Mouse (Mus musculus): Measurements from ENCODE around the gene Gprc5d. TPM values are rescaled to one million over a fixed set of nuclear protein-coding genes. Genes with fewer than 3 reads are reported as not detected.

Gene Gprc5d
- not detected in 2 replicates for polyA plus RNA-seq (2016; fragmentation: Nextera tagmentation; extraction: Ambion mirVana)

GRCm38 (mm10) chr6:135118183-135118582 lies at the start of gene Gprc5d:
Gprc5d (minus strand) TSS chr6:135118283.
- no peak for ATAC-seq (ENCODE audit: insufficient number of reproducible peaks, low FRiP score)
- Histone ChIP-seq H3K27ac (ENCODE audit: poor library complexity, severe bottlenecking) (no peak within 1 kb of the TSS), H3K4me1 (replicated peaks) (no peaks in the 10 kb centered on the region), H3K4me3 (no peak within 1 kb of the TSS), H3K9ac (no peak within 1 kb of the TSS), H3K4me2 (no peak within 1 kb of the TSS), H3K9me3 (replicated peaks) (no peaks in the 10 kb centered on the region), H3K36me3 (no peaks in the 10 kb centered on the region), H3K27me3 (replicated peaks) (no peaks in the 10 kb centered on the region)
- 88% methylated on average over 5 of the region's 5 CpGs for WGBS

DNA sequence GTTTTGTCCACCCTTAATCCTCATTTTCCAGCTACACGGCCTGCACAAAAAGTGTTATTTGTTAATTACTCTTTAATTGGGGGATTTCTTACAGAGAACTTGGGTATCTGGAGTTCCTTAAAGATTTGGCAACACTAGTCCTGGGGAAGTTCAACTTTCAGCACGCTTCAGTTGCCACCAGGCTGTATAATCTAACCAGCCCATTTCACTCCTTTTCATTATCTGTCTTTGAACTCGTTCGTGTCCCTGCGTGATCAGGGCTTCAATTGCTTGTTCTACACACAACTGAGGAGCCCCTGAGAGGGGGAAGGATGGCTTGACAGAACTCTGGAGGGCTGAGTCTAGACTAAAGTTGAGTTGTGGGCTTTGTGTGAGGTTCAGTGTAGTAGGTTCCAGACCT lies 48.6 kb upstream of the Gprc5d start:
- Histone ChIP-seq H3K9me3 (replicated peaks) (no peaks in the 10 kb centered on the region), H3K27ac (ENCODE audit: poor library complexity, severe bottlenecking) (no peak overlapping the region), H3K4me2 (peak overlapping the region; percentile 87), H3K9ac (peak overlapping the region; percentile 82), H3K36me3 (no peaks in the 10 kb centered on the region), H3K4me3 (peak overlapping the region; percentile 73), H3K4me1 (replicated peaks) (peaks cover 24% of the 10 kb centered on the region), H3K27me3 (replicated peaks) (0 out of 2 replicates have a peak, but pooled peaks cover 6% of the 10 kb centered on the region)
- ATAC-seq (ENCODE audit: insufficient number of reproducible peaks, low FRiP score) = no peak
- 48% methylated on average over 5 of the region's 5 CpGs for WGBS

- H3K4me2 ChIP-seq = peak overlapping the region; percentile 87; the same call in 1 of the 2 replicates
- no peak for ATAC-seq (ENCODE audit: insufficient number of reproducible peaks, low FRiP score)
- H3K27ac ChIP-seq (ENCODE audit: poor library complexity, severe bottlenecking) = no peak overlapping the region
- 0 out of 2 replicates have a peak, but pooled peaks cover 6% of the 10 kb centered on the region for H3K27me3 ChIP-seq (replicated peaks)
- H3K9ac ChIP-seq = no peak overlapping the region
- no peaks in the 10 kb centered on the region for H3K9me3 ChIP-seq (replicated peaks)
- H3K36me3 ChIP-seq = no peaks in the 10 kb centered on the region
- 83% methylated on average over 3 of the region's 3 CpGs for WGBS
- H3K4me3 ChIP-seq = no peak overlapping the region
- H3K4me1 ChIP-seq (replicated peaks) = peaks cover 24% of the 10 kb centered on the region
Observed at GRCm38 (mm10) chr6:135166262-135166661, 48.2 kb upstream of the Gprc5d start.

- 0 out of 2 replicates have a peak, but pooled peaks have one; percentile 16 for ATAC-seq (ENCODE audit: insufficient number of reproducible peaks, low FRiP score)
- H3K27ac ChIP-seq (ENCODE audit: poor library complexity, severe bottlenecking) = no peak overlapping the region
- WGBS = 53% methylated on average over 2 of the region's 2 CpGs
Observed at GRCm38 (mm10) chr6:135165706-135166105, 47.6 kb upstream of the Gprc5d start.

GRCm38 (mm10) chr6:135165191-135165590 lies 47.1 kb upstream of the Gprc5d start:
- Histone ChIP-seq H3K27ac (ENCODE audit: poor library complexity, severe bottlenecking) (no peak overlapping the region), H3K9ac (no peak overlapping the region), H3K36me3 (no peaks in the 10 kb centered on the region), H3K4me3 (no peak overlapping the region), H3K4me2 (no peak overlapping the region), H3K9me3 (replicated peaks) (no peaks in the 10 kb centered on the region), H3K27me3 (replicated peaks) (0 out of 2 replicates have a peak, but pooled peaks cover 6% of the 10 kb centered on the region), H3K4me1 (replicated peaks) (peaks cover 24% of the 10 kb centered on the region)
- WGBS = 81% methylated on average over 3 of the region's 3 CpGs
- ATAC-seq (ENCODE audit: insufficient number of reproducible peaks, low FRiP score) = no peak

More at GRCm38 (mm10) chr6:135165706-135166105, 47.6 kb upstream of the Gprc5d start:
- no peak overlapping the region; the same call in 1 of the 2 replicates for H3K4me2 ChIP-seq
- H3K27me3 ChIP-seq (replicated peaks) = 0 out of 2 replicates have a peak, but pooled peaks cover 6% of the 10 kb centered on the region
- no peak overlapping the region for H3K4me3 ChIP-seq
- H3K4me1 ChIP-seq (replicated peaks) = peaks cover 24% of the 10 kb centered on the region
- H3K9ac ChIP-seq = no peak overlapping the region
- no peaks in the 10 kb centered on the region for H3K9me3 ChIP-seq (replicated peaks)
- no peaks in the 10 kb centered on the region for H3K36me3 ChIP-seq

DNA sequence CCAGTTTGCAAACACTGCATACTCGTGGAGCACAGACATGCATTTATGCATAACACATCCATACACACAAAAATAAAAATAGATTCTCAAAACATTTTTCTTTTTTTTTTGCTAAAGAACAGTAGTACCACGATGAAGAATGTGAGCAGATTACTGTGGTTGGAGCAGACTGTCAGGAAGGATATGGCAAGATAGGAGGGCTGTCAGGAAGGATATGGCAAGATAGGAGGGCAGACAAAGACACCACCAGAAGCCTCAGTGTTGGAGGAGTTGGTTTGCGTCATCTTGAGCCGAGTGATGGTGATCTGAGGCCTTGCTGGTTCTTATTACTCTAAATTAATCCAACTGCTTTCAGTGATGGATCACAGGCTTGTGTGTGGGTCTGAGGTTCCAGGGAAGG lies 44.8 kb upstream of the Gprc5d start:
- ATAC-seq (ENCODE audit: insufficient number of reproducible peaks, low FRiP score) = no peak
- H3K9ac ChIP-seq = no peak overlapping the region
- no peaks in the 10 kb centered on the region for H3K36me3 ChIP-seq
- 0 out of 2 replicates have a peak, but pooled peaks cover 6% of the 10 kb centered on the region for H3K27me3 ChIP-seq (replicated peaks)
- 42% methylated on average over 4 of the region's 4 CpGs for WGBS
- peak overlapping the region; percentile 69 for H3K27ac ChIP-seq (ENCODE audit: poor library complexity, severe bottlenecking)
- no peaks in the 10 kb centered on the region for H3K9me3 ChIP-seq (replicated peaks)
- peaks cover 22% of the 10 kb centered on the region for H3K4me1 ChIP-seq (replicated peaks)
- no peak overlapping the region for H3K4me2 ChIP-seq
- H3K4me3 ChIP-seq = no peak overlapping the region

- 89% methylated on average over 3 of the region's 3 CpGs for WGBS
- no peak overlapping the region for H3K4me2 ChIP-seq
- no peak for ATAC-seq (ENCODE audit: insufficient number of reproducible peaks, low FRiP score)
- H3K4me3 ChIP-seq = no peak overlapping the region
- peak overlapping the region; percentile 69; the same call in 1 of the 2 replicates for H3K27ac ChIP-seq (ENCODE audit: poor library complexity, severe bottlenecking)
- H3K27me3 ChIP-seq (replicated peaks) = 0 out of 2 replicates have a peak, but pooled peaks cover 6% of the 10 kb centered on the region
- no peaks in the 10 kb centered on the region for H3K9me3 ChIP-seq (replicated peaks)
- H3K9ac ChIP-seq = no peak overlapping the region
- no peaks in the 10 kb centered on the region for H3K36me3 ChIP-seq
- H3K4me1 ChIP-seq (replicated peaks) = peaks cover 27% of the 10 kb centered on the region
Observed at GRCm38 (mm10) chr6:135162311-135162710, 44.2 kb upstream of the Gprc5d start.

GRCm38 (mm10) chr6:135161356-135161755 lies 43.3 kb upstream of the Gprc5d start:
- H3K27ac ChIP-seq (ENCODE audit: poor library complexity, severe bottlenecking) = no peak overlapping the region
- no peak overlapping the region for H3K9ac ChIP-seq
- no peak overlapping the region for H3K4me2 ChIP-seq
- WGBS = 56% methylated on average over 4 of the region's 4 CpGs
- H3K27me3 ChIP-seq (replicated peaks) = 0 out of 2 replicates have a peak, but pooled peaks cover 5% of the 10 kb centered on the region
- H3K4me1 ChIP-seq (replicated peaks) = peaks cover 36% of the 10 kb centered on the region
- no peak for ATAC-seq (ENCODE audit: insufficient number of reproducible peaks, low FRiP score)
- H3K4me3 ChIP-seq = no peak overlapping the region
- H3K9me3 ChIP-seq (replicated peaks) = no peaks in the 10 kb centered on the region
- no peaks in the 10 kb centered on the region for H3K36me3 ChIP-seq

GRCm38 (mm10) chr6:135158509-135158908 lies 40.4 kb upstream of the Gprc5d start:
- ATAC-seq (ENCODE audit: insufficient number of reproducible peaks, low FRiP score) = no peak

GRCm38 (mm10) chr6:135157496-135157895 lies 39.4 kb upstream of the Gprc5d start:
- Histone ChIP-seq H3K9ac (no peak overlapping the region), H3K27ac (ENCODE audit: poor library complexity, severe bottlenecking) (no peak overlapping the region), H3K9me3 (replicated peaks) (no peaks in the 10 kb centered on the region), H3K4me2 (no peak overlapping the region), H3K27me3 (replicated peaks) (no peaks in the 10 kb centered on the region), H3K4me3 (no peak overlapping the region), H3K4me1 (replicated peaks) (peaks cover 19% of the 10 kb centered on the region), H3K36me3 (peaks cover 10% of the 10 kb centered on the region)
- 44% methylated on average over 4 of the region's 4 CpGs for WGBS
- peak; percentile 49; the same call in 1 of the 2 replicates for ATAC-seq (ENCODE audit: insufficient number of reproducible peaks, low FRiP score)

More at GRCm38 (mm10) chr6:135158509-135158908, 40.4 kb upstream of the Gprc5d start:
- no peak overlapping the region for H3K4me3 ChIP-seq
- H3K9ac ChIP-seq = no peak overlapping the region
- H3K4me1 ChIP-seq (replicated peaks) = peaks cover 27% of the 10 kb centered on the region
- no peak overlapping the region for H3K4me2 ChIP-seq
- no peak overlapping the region for H3K27ac ChIP-seq (ENCODE audit: poor library complexity, severe bottlenecking)
- no peaks in the 10 kb centered on the region for H3K27me3 ChIP-seq (replicated peaks)
- no peaks in the 10 kb centered on the region for H3K9me3 ChIP-seq (replicated peaks)
- H3K36me3 ChIP-seq = peaks cover 2% of the 10 kb centered on the region; the same call in 1 of the 2 replicates
- 73% methylated on average over 4 of the region's 4 CpGs for WGBS

DNA sequence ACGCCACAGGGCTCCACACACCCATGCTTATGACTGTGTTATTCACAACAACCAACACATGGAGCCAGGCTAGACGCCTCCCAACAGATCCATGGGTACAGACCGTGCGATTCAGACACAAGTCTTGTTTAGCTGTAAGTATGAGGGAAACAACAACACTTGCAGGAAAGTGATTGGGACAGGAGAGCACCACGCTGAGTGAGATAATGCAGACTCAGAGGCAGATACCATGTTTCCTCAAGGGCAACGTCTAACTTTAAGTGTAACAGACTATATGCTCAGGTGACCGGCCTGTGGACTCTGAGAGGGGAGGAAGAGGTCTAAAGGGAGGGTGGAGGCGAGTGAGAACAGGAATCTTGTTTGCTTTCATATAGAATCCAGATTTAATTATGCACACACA lies 38.5 kb upstream of the Gprc5d start:
- Histone ChIP-seq H3K27me3 (replicated peaks) (no peaks in the 10 kb centered on the region), H3K9ac (no peak overlapping the region), H3K4me2 (0 out of 2 replicates have a peak overlapping the region, but pooled peaks have one; percentile 29), H3K27ac (ENCODE audit: poor library complexity, severe bottlenecking) (no peak overlapping the region), H3K4me3 (no peak overlapping the region), H3K36me3 (peaks cover 11% of the 10 kb centered on the region), H3K4me1 (replicated peaks) (peaks cover 16% of the 10 kb centered on the region), H3K9me3 (replicated peaks) (no peaks in the 10 kb centered on the region)
- WGBS = 46% methylated on average over 8 of the region's 8 CpGs
- no peak for ATAC-seq (ENCODE audit: insufficient number of reproducible peaks, low FRiP score)

- H3K4me1 ChIP-seq (replicated peaks) = peaks cover 16% of the 10 kb centered on the region
- H3K9ac ChIP-seq = no peak overlapping the region
- 0 out of 2 replicates have a peak, but pooled peaks cover 6% of the 10 kb centered on the region for H3K27me3 ChIP-seq (replicated peaks)
- no peaks in the 10 kb centered on the region for H3K9me3 ChIP-seq (replicated peaks)
- H3K36me3 ChIP-seq = peaks cover 11% of the 10 kb centered on the region
- H3K4me3 ChIP-seq = no peak overlapping the region
- no peak overlapping the region for H3K27ac ChIP-seq (ENCODE audit: poor library complexity, severe bottlenecking)
- 77% methylated on average over 5 of the region's 5 CpGs for WGBS
- H3K4me2 ChIP-seq = no peak overlapping the region
- ATAC-seq (ENCODE audit: insufficient number of reproducible peaks, low FRiP score) = no peak
Observed at GRCm38 (mm10) chr6:135153719-135154118, 35.6 kb upstream of the Gprc5d start.
